Mouse (Mus musculus): Measurements from ENCODE around the gene Hapln1. TPM values are rescaled to one million over a fixed set of nuclear protein-coding genes. Genes with fewer than 3 reads are reported as not detected.

The Hapln1 gene
- 0.01 and 0.09 TPM in 2 replicates for polyA plus RNA-seq (2012; rRNA removed)

- 3% methylated on average over 29 of the region's 29 CpGs for WGBS
- DNase-seq (ENCODE audit: low read depth, low spot score) = no peak
These were observed at the start of gene Hapln1 for GRCm38 (mm10) chr13:89539205-89539886. TSS of gene Hapln1 (plus strand) at chr13:89539796.

- no peak for DNase-seq (ENCODE audit: low read depth, low spot score)
These were observed 46.4 kb upstream of the Hapln1 start for GRCm38 (mm10) chr13:89493169-89493568.

GRCm38 (mm10) chr13:89493678-89494077 is 45.9 kb upstream of the Hapln1 start:
- DNase-seq (ENCODE audit: low read depth, low spot score) = no peak
- 79% methylated on average over 6 of the region's 6 CpGs for WGBS

- DNase-seq (ENCODE audit: low read depth, low spot score) = no peak
- WGBS = 78% methylated on average over 2 of the region's 2 CpGs
These were observed 43.0 kb upstream of the Hapln1 start for GRCm38 (mm10) chr13:89496569-89496968.

- WGBS = 58% methylated on average over 1 of the region's 1 CpGs
These were observed 40.2 kb upstream of the Hapln1 start for GRCm38 (mm10) chr13:89499419-89499818.

GRCm38 (mm10) chr13:89521507-89521908 is 18.1 kb upstream of the Hapln1 start:
- no peak for DNase-seq (ENCODE audit: low read depth, low spot score)

More at GRCm38 (mm10) chr13:89499419-89499818, 40.2 kb upstream of the Hapln1 start:
- DNase-seq (ENCODE audit: low read depth, low spot score) = no peak

- WGBS = 57% methylated on average over 1 of the region's 1 CpGs
- DNase-seq (ENCODE audit: low read depth, low spot score) = no peak
These were observed 10.9 kb upstream of the Hapln1 start for GRCm38 (mm10) chr13:89528716-89529115.

- DNase-seq (ENCODE audit: low read depth, low spot score) = no peak
- 78% methylated on average over 2 of the region's 2 CpGs for WGBS
These were observed 9.2 kb upstream of the Hapln1 start for GRCm38 (mm10) chr13:89530386-89530785.

GRCm38 (mm10) chr13:89539887-89540264 is 280 bp downstream of the Hapln1 start:
- 22% methylated on average over 11 of the region's 11 CpGs for WGBS

GRCm38 (mm10) chr13:89540301-89540982 is 846 bp downstream of the Hapln1 start:
- no peak for DNase-seq (ENCODE audit: low read depth, low spot score)
- WGBS = 32% methylated on average over 11 of the region's 11 CpGs

More at GRCm38 (mm10) chr13:89539887-89540264, 280 bp downstream of the Hapln1 start:
- no peak for DNase-seq (ENCODE audit: low read depth, low spot score)

GRCm38 (mm10) chr13:89543003-89543402 is 3.4 kb downstream of the Hapln1 start:
- WGBS = 2% methylated on average over 3 of the region's 3 CpGs
- peak; percentile 3 for DNase-seq (ENCODE audit: low read depth, low spot score)

- no peak for DNase-seq (ENCODE audit: low read depth, low spot score)
- WGBS = 2% methylated on average over 2 of the region's 2 CpGs
These were observed 8.7 kb downstream of the Hapln1 start for GRCm38 (mm10) chr13:89548203-89548740.

GRCm38 (mm10) chr13:89549507-89549906 is 9.9 kb downstream of the Hapln1 start:
- WGBS = 45% methylated on average over 4 of the region's 4 CpGs
- no peak for DNase-seq (ENCODE audit: low read depth, low spot score)

- no peak for DNase-seq (ENCODE audit: low read depth, low spot score)
These were observed 11.9 kb downstream of the Hapln1 start for GRCm38 (mm10) chr13:89551502-89551901.

GRCm38 (mm10) chr13:89564518-89564917 is 24.9 kb downstream of the Hapln1 start:
- DNase-seq (ENCODE audit: low read depth, low spot score) = no peak
- 78% methylated on average over 5 of the region's 5 CpGs for WGBS

More at GRCm38 (mm10) chr13:89551502-89551901, 11.9 kb downstream of the Hapln1 start:
- 11% methylated on average over 1 of the region's 1 CpGs for WGBS

- DNase-seq (ENCODE audit: low read depth, low spot score) = no peak
- 63% methylated on average over 4 of the region's 4 CpGs for WGBS
These were observed 26.7 kb downstream of the Hapln1 start for GRCm38 (mm10) chr13:89566300-89566699.

- no peak for DNase-seq (ENCODE audit: low read depth, low spot score)
- WGBS = 94% methylated on average over 2 of the region's 2 CpGs
These were observed 39.5 kb downstream of the Hapln1 start for GRCm38 (mm10) chr13:89579115-89579514.

- DNase-seq (ENCODE audit: low read depth, low spot score) = no peak
- 60% methylated on average over 4 of the region's 4 CpGs for WGBS
These were observed 43.6 kb downstream of the Hapln1 start for GRCm38 (mm10) chr13:89583138-89583746.

- DNase-seq (ENCODE audit: low read depth, low spot score) = no peak
- 25% methylated on average over 10 of the region's 10 CpGs for WGBS
These were observed 44.4 kb downstream of the Hapln1 start for GRCm38 (mm10) chr13:89583747-89584738.

Data from large intestine, adult 2 months (tissue).